Mouse (Mus musculus) macrophage (primary cell): Measurements from ENCODE around the gene App. TPM values are rescaled to one million over a fixed set of nuclear protein-coding genes. Genes with fewer than 3 reads are reported as not detected.

Source experiments
- H3K27ac ChIP-seq: fragments of 350-480 bp; formaldehyde crosslinking; 2 replicates; pipeline ENCODE4 v1.9.0; 2021
- H3K36me3 ChIP-seq: fragments of 350-480 bp; formaldehyde crosslinking; 2 replicates; pipeline ENCODE4 v1.9.0; 2021; ENCODE audit errors: inconsistent target
- H3K4me3 ChIP-seq: fragments of 350-480 bp; formaldehyde crosslinking; 2 replicates; pipeline ENCODE4 v1.9.0; 2021; ENCODE audit errors: inconsistent target
- H3K79me2 ChIP-seq: fragments of 350-480 bp; formaldehyde crosslinking; 2 replicates; pipeline ENCODE4 v1.9.0; 2021; ENCODE audit errors: inconsistent target
- WGBS: methylation state at CpG from one replicate; pipeline ENCODE4 v1.1.7; 2026; ENCODE audit warnings: inconsistent platforms; ENCODE audit not compliant: missing documents; 5-methylcytosine and 5-hydroxymethylcytosine counted together
- polyA plus RNA-seq: library from polyadenylated mRNA; stranded (reverse); fragments of 250-400 nt; gene quantifications from 3 replicates; pipeline ENCODE4 v1.2.4, GENCODE M21; 2018; ENCODE audit warnings: inconsistent platforms

Gene App
- polyA plus RNA-seq, 1 experiment from 2014 or later: 669 TPM

GRCm38 (mm10) chr16:85165177-85165576 lies 8.4 kb downstream of the App start:
- 98% methylated on average over 7 of the region's 7 CpGs for WGBS
- Histone ChIP-seq H3K36me3 (0 out of 2 replicates have a peak, but pooled peaks cover 8% of the 10 kb centered on the region), H3K27ac (no peak overlapping the region), H3K4me3 (no peak overlapping the region), H3K79me2 (peaks cover 81% of the 10 kb centered on the region)

DNA sequence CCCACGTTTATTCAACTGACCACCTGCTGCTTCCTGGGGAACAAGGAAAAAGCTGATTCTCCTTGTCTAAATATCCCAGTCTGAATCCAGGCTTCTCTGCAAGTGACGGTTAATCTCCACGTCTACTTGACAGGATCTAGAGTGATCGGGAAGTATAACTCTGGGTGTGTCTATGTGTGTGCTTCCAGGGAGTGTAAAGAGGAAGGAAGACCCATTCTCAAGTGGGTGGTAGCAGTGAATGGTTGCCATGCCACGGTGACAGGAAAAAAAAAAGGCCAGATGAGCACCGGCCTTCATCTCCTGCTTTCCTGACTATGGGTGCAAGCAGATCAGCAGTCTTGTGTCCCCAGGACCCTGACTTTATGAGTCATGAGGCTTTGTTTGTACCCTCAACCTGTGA lies 10.8 kb downstream of the App start:
- Histone ChIP-seq H3K27ac (no peak overlapping the region), H3K79me2 (peaks cover 81% of the 10 kb centered on the region), H3K36me3 (no peaks in the 10 kb centered on the region), H3K4me3 (no peak overlapping the region)
- WGBS: 32% methylated on average over 6 of the region's 6 CpGs

- no peak overlapping the region for H3K27ac ChIP-seq
- no peak overlapping the region for H3K4me3 ChIP-seq
- 91% methylated on average over 2 of the region's 2 CpGs for WGBS
- H3K36me3 ChIP-seq: no peaks in the 10 kb centered on the region
- H3K79me2 ChIP-seq: peaks cover 81% of the 10 kb centered on the region
These were observed 13.4 kb downstream of the App start for GRCm38 (mm10) chr16:85160140-85160539.

GRCm38 (mm10) chr16:85157796-85158546 lies 15.6 kb downstream of the App start:
- Histone ChIP-seq H3K79me2 (peaks cover 88% of the 10 kb centered on the region), H3K4me3 (no peak overlapping the region), H3K36me3 (no peaks in the 10 kb centered on the region), H3K27ac (no peak overlapping the region)
- 92% methylated on average over 11 of the region's 11 CpGs for WGBS

GRCm38 (mm10) chr16:85157156-85157555 lies 16.4 kb downstream of the App start:
- Histone ChIP-seq H3K79me2 (peaks cover 89% of the 10 kb centered on the region), H3K27ac (no peak overlapping the region), H3K36me3 (no peaks in the 10 kb centered on the region), H3K4me3 (no peak overlapping the region)
- WGBS: 100% methylated on average over 2 of the region's 2 CpGs

DNA sequence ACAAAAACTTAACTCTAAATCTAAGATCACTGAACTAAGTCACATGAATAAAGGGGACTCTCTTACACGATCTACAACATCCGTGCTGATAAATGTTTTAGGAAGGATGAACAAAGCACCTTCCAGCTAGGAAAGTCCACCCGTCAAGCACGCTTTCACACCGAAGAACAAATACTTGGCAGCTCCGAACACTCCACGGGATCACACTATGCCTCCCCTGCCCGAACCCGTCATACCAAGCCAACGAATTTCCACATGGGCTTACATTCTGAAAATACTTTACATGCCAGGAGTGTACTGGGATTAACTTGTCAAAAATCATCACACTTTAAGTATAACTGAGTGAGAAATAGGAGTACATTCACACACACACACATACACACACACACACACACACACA lies 17.7 kb downstream of the App start:
- Histone ChIP-seq H3K36me3 (no peaks in the 10 kb centered on the region), H3K27ac (no peak overlapping the region), H3K79me2 (peaks cover 98% of the 10 kb centered on the region), H3K4me3 (no peak overlapping the region)
- WGBS: 96% methylated on average over 10 of the region's 10 CpGs

GRCm38 (mm10) chr16:85152457-85152856 lies 21.1 kb downstream of the App start:
- Histone ChIP-seq H3K4me3 (no peak overlapping the region), H3K27ac (peak overlapping the region; percentile 47), H3K36me3 (no peaks in the 10 kb centered on the region), H3K79me2 (peaks cover 93% of the 10 kb centered on the region)
- 10% methylated on average over 8 of the region's 8 CpGs for WGBS

DNA sequence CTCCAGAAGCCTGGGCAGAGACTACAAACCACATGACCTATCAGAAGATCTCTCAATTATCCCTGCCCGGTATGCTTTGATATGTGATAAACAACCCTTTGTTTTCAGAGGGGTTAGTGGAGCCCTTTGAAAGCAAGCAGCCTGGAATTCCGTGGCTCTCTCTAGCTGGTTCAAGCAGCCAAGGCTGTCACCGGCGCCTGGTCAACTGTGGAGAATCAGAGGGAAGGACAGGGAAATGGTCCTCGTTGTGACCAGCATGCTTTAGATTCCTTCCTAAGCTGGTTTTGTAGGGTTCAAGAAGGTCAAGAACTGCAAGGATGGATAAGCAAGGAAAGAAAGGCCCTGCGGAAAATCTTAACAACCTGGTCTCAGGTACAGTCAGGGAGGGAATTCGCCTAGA lies 21.9 kb downstream of the App start:
- H3K27ac ChIP-seq: peak overlapping the region; percentile 47
- 88% methylated on average over 7 of the region's 7 CpGs for WGBS

DNA sequence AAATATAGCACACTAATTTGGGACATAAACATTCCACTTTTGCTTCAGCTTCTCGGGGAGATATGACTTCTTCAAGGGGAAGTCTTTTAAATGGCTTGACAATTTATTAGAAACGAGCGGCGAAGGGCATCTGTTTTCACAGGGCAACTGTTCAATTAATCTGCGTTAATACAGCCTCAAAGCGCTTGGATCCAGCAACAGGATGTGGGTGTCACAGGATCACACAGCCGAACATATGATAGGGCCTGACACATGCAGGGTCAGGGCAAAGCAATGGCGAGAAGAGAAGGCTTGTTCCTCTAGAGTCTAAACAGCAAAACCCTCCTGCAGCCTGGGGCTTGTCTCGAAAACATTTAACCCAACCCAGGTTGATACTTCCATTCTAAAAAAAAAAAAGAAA lies 22.7 kb downstream of the App start:
- Histone ChIP-seq H3K36me3 (no peaks in the 10 kb centered on the region), H3K27ac (no peak overlapping the region), H3K4me3 (no peak overlapping the region), H3K79me2 (peaks cover 93% of the 10 kb centered on the region)
- 72% methylated on average over 9 of the region's 9 CpGs for WGBS

More for the DNA sequence above, 21.9 kb downstream of the App start:
- Histone ChIP-seq H3K36me3 (no peaks in the 10 kb centered on the region), H3K79me2 (peaks cover 93% of the 10 kb centered on the region), H3K4me3 (no peak overlapping the region)

GRCm38 (mm10) chr16:85149509-85149871 lies 24.1 kb downstream of the App start:
- no peak overlapping the region for H3K4me3 ChIP-seq
- 67% methylated on average over 1 of the region's 1 CpGs for WGBS
- H3K36me3 ChIP-seq: no peaks in the 10 kb centered on the region
- peak overlapping the region; percentile 58 for H3K27ac ChIP-seq
- H3K79me2 ChIP-seq: peaks cover 93% of the 10 kb centered on the region

- peaks cover 93% of the 10 kb centered on the region for H3K79me2 ChIP-seq
- WGBS: 50% methylated on average over 9 of the region's 9 CpGs
- no peaks in the 10 kb centered on the region for H3K36me3 ChIP-seq
- H3K4me3 ChIP-seq: no peak overlapping the region
- peak overlapping the region; percentile 58 for H3K27ac ChIP-seq
These were observed 24.7 kb downstream of the App start for GRCm38 (mm10) chr16:85148615-85149508.

- peaks cover 94% of the 10 kb centered on the region for H3K79me2 ChIP-seq
- no peaks in the 10 kb centered on the region for H3K36me3 ChIP-seq
- no peak overlapping the region for H3K4me3 ChIP-seq
- 0 out of 2 replicates have a peak overlapping the region, but pooled peaks have one; percentile 58 for H3K27ac ChIP-seq
- 73% methylated on average over 4 of the region's 4 CpGs for WGBS
These were observed 26.1 kb downstream of the App start for GRCm38 (mm10) chr16:85147440-85147839.

GRCm38 (mm10) chr16:85145771-85146178 lies 27.8 kb downstream of the App start:
- Histone ChIP-seq H3K27ac (no peak overlapping the region), H3K79me2 (peaks cover 95% of the 10 kb centered on the region), H3K4me3 (no peak overlapping the region), H3K36me3 (no peaks in the 10 kb centered on the region)
- WGBS: 79% methylated on average over 11 of the region's 11 CpGs

GRCm38 (mm10) chr16:85145369-85145768 lies 28.2 kb downstream of the App start:
- Histone ChIP-seq H3K79me2 (peaks cover 95% of the 10 kb centered on the region), H3K4me3 (no peak overlapping the region), H3K27ac (no peak overlapping the region), H3K36me3 (no peaks in the 10 kb centered on the region)
- WGBS: 97% methylated on average over 11 of the region's 11 CpGs

DNA sequence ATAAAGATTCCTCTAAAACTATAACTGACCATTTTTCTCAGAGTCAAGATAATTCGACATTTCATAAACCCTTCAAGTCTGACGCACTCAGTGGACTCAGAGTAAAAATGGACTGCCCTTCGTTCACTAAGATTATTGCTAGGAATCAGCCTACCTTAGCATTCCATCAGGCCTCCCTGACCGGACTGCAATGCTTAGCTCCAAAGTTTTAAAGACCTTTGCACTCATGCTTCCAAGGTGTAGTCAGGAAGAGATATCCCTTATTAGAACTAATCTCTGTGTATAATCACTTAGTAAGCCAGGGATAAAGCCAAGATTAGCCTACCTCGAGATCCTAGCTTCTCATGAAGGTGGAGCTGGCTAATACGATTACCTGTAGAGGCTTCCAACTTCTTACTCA lies 29.2 kb downstream of the App start:
- H3K36me3 ChIP-seq: no peaks in the 10 kb centered on the region
- no peak overlapping the region for H3K4me3 ChIP-seq
- no peak overlapping the region for H3K27ac ChIP-seq
- whole genome bisulfite sequencing: 97% methylated on average over 6 of the region's 6 CpGs
- H3K79me2 ChIP-seq: peaks cover 96% of the 10 kb centered on the region
